Mouse (Mus musculus) T-helper 2 cell (primary cell): Measurements from ENCODE around the gene Lmod1.

Source experiments
- in situ Hi-C: fragments of 300-600 bp; cut with MboI, MseI; formaldehyde crosslinking; loops from one replicate; pipeline ENCODE4 v1.15.1; 2025; ENCODE audit warnings: high pct_unique_total_duplicates

The Lmod1 gene

DNA sequence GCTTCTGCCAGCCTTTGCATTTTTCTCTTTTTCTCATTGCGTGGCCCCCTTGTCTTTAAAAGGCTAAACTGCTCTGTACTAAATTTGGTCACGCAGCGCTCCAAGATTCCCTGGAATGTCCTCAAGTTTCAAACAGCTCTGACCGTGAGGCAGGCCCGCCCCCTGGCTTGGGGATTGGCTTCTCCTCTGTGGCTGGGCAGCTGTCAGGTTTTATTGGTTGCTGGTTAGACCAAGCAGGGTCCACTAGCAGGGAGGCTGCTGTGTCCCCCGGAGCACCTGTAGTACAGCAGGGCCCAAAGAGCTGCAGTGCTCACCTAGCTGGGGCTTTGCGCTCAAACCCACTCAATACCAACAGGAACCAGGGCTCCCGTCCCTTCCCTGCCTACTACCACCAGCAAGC lies at the start of gene Lmod1:
TSS of gene Lmod1 (plus strand) at position 237 of the 400 bp plus-strand sequence.
- in situ Hi-C loops, result no loop called here

DNA sequence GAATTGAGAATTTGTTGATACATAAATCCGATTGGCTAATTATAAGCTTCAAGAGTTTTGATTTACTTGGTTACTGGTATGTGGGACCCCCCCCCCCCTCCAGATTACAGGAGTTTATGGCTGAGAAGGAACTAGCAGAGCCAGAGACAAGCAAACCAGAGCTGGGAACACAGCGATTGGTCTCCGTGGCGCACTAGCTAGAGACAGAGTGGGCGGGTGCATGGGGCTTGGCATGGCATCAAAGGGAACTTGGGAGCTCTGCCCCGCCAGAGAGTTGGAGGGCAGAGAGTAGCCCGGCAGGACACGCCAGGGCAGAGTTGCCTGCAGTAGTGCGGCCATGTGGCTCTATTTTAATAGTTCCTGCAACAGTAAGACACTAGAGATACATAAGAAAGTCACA lies 44.0 kb upstream of the Lmod1 start:
- in situ Hi-C loops, result loop anchor here (10.0 kb wide), 1 partner anchor 1196 kb away; no protein-coding TSS in a partner anchor

DNA sequence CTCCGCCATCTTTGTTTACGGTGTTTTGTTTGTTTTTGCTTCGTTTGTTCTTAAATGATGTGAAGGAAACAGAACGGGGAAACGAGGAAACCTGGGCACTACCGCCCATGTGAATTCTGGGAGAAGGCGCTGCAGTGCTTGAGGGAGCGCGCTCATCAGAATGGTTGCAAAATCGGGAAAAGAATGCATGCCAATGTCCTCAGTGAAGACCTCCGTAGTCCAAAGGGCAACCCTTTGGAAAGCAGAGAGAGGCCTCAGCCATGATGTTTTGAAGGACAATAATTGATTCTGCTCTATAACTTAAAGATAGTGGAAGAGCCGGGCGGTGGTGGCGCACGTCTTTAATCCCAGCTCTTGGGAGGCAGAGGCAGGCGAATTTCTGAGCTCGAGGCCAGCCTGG lies 42.8 kb upstream of the Lmod1 start:
- in situ Hi-C loops, result loop anchor here (10.0 kb wide), 1 partner anchor 1197 kb away; no protein-coding TSS in a partner anchor

DNA sequence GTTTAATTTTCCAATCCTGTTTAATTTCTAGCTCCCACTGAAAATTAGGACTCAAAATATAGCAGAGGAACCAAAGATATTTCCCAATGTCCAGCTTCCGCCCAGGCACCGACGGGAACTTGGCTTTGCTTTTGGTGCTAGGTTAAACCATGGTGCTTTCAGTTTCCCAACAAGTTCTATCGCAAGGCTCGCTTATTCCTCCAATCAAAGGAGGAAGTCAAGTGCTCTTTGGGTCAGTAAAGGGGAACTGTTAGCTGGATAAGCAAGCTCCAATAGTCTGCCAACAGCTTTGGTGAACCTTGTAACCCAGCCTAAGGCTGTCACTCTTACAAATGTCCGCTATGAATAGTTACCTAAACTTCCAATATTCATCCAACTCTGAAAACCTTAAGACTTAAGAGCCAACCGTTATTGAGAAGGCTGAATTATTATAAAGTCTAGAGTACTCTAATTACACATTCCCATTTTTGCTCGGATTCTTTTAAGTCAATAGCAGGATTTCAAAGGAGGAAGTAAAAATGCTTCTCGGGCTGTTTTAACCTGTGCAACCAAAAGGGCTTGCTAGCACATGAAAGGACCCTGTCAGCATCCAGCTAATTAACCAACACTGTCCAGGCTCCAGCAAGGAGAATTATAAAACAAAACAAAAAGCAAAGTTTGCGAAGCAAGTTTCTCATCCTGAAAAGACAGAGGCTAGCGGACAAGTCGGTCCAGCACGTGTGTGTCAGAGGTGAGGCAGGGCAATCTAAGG lies 41.9 kb upstream of the Lmod1 start:
- in situ Hi-C loops, result loop anchor here (10.0 kb wide), 1 partner anchor 1198 kb away; no protein-coding TSS in a partner anchor

DNA sequence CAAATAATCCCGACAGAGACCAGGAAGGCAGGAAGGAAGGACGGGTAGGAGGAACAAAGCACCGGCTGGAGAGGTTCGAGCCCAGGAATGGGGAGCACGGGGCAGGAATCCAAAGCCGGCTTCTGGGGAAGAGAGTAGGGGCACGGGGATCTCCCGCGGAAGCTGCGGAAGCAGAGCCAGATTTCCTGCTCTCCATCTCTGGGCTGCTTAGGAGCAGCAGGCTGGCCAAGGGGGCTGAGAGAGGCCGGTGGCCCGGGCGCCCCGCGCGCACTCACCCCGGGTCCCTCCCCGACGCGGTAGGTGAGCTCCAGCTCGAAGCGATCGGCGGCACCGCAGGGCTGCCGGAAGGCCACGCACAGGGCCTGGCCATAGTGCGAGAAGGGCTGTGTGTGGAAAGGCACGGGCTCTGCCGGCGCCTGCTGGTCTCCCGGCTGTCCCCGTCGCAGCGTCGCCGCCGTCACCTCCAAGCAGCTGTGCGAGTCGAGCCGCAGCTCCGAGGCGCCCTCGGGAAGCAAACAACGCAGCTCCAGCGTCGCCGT lies 41.3 kb upstream of the Lmod1 start:
- in situ Hi-C loops, result loop anchor here (10.0 kb wide), 1 partner anchor 1199 kb away; no protein-coding TSS in a partner anchor

DNA sequence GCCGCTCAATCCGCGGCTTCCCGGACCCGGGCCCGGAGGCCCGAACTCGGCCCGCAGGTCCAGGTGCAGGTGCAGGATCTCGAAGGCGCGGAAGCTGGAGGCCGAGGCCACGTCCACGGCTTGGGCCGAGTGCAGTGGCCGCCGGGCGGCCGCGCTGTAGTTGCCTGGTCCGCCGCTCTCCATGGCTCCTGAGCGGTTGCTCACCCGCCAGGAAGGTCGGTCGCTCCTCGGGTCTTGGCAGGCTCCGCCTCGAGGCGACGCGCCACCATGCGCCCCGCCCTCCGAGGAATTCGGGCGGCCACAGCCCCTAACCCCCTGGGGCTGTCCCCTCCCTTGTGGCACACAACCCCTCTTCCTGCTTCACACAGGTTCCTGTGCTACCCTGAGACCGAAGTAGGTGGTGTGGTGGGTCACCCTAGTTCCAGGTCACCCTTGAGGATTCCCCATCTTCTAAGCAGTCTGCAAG lies 40.7 kb upstream of the Lmod1 start, which contains the start of gene Rnpep:
TSS of gene Rnpep (minus strand) at position 259 of the 466 bp plus-strand sequence.
- in situ Hi-C loops, result loop anchor here (10.0 kb wide), 1 partner anchor 1199 kb away; no protein-coding TSS in a partner anchor

DNA sequence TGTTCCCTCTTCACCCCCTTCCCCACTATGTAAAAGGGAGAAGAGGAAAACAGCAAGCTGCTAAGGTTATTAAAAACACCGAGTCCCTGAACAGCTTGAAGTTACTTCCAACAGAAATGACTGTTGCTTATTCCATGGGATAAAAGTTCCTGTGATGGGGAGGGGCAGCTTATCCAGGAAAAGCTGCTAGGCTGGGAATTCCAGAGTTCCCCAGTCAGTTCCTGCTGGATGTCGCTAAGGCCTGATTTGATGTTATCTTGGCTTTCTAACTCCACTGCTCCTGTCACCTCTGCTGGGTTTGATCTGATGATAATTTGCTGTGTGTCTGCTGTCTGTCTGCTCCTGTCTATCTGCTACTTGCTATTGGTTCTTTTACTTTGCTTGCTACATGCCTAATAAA lies 38.3 kb upstream of the Lmod1 start:
- in situ Hi-C loops, result loop anchor here (10.0 kb wide), 1 partner anchor 1202 kb away; no protein-coding TSS in a partner anchor

DNA sequence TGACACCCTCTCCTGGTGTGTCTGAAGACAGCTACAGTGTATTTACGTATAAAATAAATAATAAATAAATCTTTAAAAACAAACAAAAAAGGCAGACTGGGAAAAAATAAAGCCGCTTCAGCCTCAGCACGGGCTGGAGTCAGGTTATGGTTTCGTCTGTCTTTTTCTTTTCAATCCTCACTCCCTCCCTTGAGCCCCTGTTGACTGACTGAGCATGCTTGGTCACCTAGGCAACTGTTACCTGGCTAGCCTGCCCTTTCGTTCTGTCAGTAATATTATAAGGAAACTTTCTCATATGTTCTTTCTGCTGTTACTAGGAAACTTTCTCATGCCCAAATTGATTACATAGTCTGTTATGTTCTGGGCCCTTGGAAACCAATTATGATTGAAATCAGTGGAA lies 33.7 kb upstream of the Lmod1 start:
- in situ Hi-C loops, result no loop called here

DNA sequence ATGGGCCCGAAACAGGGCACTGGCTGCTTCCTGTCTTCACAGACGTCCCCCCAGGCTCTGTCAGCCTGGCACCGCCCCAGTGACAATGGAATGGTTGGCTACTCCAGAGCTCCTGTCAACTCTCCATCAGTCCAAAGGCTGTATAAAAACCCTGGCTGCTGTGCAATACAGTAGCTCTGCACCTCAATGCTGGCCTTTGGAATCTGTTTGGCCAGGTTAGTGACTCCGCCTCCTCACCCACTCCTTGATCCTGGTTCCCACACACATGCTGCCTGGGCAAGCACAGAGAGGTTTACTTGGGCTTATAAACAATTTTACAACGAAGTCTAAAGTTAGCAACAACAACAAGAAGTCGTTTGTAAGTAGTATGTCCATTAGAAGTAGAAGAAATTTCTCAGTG lies 13.3 kb upstream of the Lmod1 start:
- in situ Hi-C loops, result loop anchor here (10.0 kb wide), 1 partner anchor 813 kb away; no protein-coding TSS in a partner anchor

DNA sequence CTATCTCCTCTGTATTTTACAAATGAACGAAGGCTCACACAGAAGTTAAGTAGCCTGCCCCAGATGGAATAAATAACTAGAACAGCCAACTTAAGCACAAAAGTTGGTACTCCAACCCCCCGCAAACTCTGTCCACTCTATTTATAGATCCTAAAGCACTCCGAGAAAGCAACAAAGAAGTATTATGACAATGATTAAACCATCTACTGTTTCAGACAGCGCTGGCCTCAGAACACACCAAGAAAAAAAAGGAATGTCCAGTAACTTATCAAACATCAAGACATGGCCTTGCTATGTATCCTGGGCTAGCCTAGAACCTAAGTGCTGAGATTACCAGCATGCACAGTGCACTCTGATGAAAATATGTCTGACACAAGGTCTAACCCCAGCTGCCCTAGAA lies 12.4 kb upstream of the Lmod1 start:
- in situ Hi-C loops, result loop anchor here (10.0 kb wide), 1 partner anchor 813 kb away; no protein-coding TSS in a partner anchor

DNA sequence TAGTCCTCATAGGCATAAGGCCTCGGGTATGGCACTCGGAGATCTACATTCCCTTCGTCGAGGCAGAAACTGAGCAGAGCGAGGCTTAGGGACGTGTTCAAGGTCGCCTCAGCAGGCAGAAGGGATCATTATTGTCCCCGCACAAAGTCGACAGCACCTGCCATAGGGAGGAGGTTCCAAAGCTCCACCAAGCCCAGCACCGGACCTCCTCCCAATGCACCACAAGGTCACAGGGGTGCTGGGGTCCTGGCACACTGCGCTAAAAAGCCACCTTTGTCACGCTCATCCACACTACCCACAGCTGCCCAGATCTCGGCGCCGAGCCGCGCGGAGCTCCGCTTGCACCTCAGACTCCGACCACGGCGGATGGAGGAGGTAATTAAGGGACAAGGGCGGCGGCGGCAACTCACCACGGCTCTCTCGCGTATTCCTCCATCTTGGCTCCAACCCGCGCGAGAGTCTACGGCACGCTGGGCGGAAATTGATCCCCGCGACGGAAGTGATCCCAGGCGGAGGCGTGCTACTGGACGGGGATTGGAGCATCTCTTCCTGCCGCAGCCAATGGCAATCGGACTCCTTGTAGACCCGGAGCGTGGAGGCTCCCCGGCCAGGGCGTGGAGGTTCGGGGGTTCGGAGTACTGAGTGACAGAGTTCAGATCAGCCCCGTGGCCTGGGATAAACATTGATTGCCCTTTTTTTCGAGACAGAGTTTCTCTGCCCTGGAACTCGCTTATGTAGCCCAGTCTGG lies 11.1 kb upstream of the Lmod1 start, which contains the start of gene Timm17a:
TSS of gene Timm17a (minus strand) at position 495 of the 748 bp plus-strand sequence.
- in situ Hi-C loops, result loop anchor here (10.0 kb wide), 1 partner anchor 811 kb away; no protein-coding TSS in a partner anchor

DNA sequence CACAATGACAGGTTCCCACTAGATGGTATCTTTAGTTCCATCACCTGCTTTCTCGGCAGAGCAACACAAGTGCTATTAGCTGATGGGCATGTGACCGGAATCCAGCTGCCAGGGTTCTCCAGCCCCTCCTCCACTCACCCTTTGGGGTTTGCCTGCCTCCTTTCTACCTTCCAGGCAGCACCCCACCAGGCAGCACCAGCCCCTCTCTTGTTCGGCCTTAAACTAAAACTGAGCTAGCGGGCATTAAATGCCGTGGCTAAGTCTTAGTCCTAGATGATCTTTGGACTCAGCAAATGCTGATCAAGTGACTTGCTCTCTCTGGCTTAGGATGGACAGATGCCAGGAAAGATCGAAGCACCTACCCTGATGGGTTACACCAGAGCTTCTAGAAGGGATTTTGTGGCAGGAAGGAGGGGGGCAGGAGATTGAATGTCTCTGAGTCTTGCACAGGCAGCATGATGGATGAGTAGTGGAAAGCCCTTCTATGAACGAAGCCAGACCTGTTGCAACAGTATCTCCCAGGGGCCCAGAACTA lies 1.2 kb upstream of the Lmod1 start:
- in situ Hi-C loops, result no loop called here

DNA sequence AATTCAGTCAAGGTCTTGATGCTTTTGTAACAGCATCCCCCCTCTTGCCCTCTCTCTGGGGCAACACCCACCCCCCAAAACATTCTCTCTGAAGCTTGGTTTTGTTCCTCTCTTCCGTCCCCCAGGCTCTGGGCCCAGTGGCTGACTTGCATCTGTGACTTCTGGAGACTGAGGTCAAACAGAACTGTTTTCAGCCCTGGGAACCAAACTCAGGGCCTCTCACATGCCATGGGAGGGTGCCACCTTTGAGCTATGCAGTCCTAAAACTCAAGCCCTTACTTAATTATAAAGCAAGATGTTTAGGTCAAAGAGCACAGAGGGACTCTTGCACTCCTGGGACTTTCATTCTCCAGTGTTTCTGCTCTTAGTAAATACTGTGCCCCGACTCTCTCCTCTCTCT lies 1.3 kb downstream of the Lmod1 start:
- in situ Hi-C loops, result no loop called here

DNA sequence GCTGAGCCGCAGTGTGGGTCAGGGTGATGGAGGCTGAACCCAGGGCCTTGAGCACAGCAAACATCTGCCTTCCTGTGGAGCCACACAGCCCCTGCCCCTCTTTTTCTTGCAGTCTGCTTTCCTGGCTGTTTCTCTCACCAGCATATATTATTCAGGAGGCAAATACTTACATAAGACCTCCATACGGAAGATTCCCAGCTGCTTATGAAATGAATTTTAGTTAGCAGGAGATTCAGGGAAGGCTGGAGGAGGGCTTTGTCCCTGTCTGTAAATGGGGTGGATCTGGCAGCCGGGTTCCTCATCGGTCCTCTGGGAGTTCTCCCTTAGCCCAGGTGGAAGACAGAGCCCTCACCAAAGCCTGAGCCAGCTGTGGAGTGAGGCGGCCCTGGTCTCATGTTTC lies 3.8 kb downstream of the Lmod1 start:
- in situ Hi-C loops, result no loop called here

DNA sequence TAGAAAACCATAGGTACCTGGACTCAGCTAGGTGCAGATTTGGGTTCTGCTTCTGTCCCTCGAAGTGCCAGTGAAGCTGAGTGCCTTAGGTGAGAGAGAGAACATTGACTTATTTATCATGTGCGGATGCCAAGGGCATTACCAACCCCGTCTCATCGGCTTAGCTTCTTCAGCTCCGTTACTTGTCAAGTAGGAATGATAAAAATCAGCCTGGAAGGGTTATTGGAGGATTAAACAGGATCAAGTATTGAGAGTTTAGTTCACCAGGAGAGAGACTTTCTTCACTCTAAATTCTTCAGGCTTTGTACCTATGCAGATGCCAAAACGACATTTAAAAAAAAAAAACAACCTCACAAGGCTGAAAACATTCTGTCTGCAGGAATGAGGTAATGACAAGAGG lies 6.0 kb downstream of the Lmod1 start:
- in situ Hi-C loops, result no loop called here

DNA sequence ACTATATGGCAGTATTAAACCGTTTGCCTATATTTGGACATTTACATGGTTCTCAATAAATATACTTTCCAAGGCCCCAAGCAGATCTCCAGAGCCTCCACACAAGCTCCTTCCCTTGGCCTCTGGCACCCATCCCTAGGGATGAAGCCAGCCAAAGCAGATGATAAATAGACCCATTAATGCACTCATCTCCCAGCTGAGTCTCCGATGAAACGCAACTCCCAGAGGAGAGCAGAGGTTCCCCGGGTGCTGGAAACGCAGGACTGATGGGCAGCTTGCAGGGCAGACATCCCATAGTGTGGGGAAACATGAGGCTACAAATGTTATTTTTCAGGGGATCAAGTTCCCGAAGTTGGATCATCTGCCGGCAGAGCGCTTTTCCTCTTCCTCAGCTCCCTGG lies 17.3 kb downstream of the Lmod1 start:
- in situ Hi-C loops, result no loop called here

DNA sequence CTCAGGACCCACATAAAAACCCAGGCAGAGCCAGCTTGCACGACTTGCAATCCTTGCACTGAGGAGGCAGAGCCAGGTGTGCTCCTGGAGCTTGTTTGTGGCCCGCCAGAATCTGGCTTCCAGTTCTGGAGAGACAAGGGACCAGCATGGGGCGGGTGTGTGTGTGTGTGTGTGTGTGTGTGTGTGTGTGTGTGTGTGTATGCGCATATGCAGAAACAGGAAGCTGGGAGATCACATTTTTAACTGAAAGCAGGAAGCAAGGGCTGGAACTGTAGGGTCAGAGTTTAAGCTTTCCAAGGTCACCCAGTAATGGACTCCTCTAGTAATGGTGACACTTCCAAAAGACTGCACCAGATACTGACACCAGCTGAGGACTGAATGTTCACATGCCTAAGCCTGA lies 19.4 kb downstream of the Lmod1 start:
- in situ Hi-C loops, result no loop called here

DNA sequence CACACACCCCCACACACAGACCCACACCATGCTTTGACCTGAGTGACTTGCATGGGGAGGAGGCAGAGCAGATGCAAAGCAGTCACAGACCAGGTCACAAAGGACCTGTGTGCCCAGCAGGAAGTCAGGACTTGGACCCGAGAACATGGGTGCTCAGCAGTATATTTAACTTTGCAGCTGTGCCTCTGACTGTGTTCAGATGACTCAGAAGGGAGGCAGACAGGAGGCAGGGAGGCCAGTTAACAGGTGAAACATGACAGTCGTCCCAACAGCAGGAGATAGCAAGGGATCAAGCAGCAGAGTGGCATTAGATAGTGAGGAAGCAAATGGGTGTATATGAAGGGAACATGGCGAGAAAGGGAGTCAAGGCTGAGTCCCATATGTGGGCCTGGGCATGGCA lies 22.3 kb downstream of the Lmod1 start:
- in situ Hi-C loops, result no loop called here

DNA sequence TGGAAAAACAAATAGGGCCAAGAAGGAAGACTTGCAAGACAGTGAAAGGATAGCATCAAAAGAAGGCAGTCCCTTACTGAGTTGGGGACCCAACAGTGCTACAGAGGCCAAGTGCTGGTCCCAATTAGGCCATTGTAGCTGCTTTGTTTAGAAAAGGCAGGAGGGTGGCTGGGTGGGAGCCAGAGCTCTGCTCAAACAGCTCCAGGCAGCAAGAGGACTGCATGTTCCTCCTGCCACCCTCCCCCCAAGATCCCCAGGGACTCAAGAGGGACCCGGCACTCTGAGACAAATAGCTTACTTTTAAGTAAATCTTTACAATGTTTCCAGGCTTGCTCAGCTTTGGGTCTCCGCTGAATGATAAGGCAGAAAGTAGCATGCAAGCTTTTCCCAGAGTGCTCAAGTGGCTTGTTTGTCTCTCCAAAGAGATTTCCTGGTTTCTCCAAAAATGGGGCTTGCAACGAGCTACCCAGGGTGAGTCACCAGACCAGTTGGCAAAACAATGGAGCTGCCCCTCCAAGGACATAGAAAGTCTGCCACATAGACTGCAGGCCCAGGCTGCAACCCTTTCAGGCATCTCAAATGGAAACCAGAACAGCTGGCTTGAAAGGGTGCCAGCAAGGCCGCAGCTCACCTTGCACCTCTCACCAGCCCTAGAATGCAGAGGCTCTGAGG lies 23.0 kb downstream of the Lmod1 start:
- in situ Hi-C loops, result no loop called here

DNA sequence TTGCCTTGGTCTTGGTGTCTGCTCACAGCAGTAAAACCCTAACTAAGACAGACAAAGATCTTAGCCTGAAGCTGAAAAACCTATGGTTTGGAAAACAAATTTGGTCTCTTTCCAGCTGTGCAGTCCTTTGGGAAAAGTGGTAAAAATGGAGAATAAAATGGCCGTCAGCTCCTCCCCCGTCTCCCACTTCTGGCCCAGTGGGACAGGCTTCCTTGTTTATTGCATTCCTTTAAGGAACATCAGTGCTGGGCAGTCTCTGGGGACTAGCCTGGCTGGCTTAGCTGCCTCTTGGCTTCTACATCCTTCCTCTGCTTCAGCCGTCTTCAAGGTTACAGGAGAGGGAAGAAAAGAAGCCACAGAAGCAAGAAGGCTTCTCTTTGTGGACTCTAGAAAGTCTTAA lies 27.3 kb downstream of the Lmod1 start:
- in situ Hi-C loops, result no loop called here

DNA sequence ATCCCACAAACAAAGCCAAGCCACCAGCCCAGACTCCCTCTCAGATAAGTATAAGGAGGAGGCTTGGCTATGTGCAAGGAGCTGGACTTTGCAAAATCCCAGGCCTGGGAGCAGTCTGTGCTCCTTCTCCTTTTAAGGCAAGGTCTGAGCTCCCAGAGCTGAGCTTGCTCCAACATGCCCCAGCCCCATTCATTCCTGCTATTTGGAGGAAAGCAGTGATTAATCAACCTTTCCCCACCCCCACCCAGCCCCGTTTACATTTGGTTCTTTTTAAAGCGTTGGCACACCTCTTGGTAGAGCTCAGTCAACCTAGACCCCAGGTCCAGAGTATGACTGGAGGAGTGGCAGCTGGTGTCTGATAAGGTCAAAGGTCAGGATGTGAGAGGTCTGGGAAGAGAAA lies 34.5 kb downstream of the Lmod1 start:
- in situ Hi-C loops, result no loop called here
